Mouse (Mus musculus) MEL (cell line): ENCODE data around the gene Cox8c.

Experiments used
- CHD2 ChIP-seq: IDR thresholded peaks from 2 replicates; pipeline ENCODE4 v1.6.1; 2011; ENCODE audit warnings: low read length, improper control_type of control experiment
- CTCF ChIP-seq, 3 experiments: IDR thresholded peaks in 2 of 3; conservative IDR thresholded peaks in 1 of 3; 2 replicates each; pipeline ENCODE4 v1.5.1; 2011 to 2012; ENCODE audit warnings: low read length in 3 of 3, low read depth in 2 of 3, mild to moderate bottlenecking in 2 of 3, improper control_type of control experiment in 1 of 3, inconsistent platforms in 1 of 3, mixed read lengths in 1 of 3, moderate library complexity in 1 of 3; ENCODE audit not compliant: control insufficient read depth in 1 of 3, insufficient read depth in 1 of 3, poor library complexity in 1 of 3, severe bottlenecking in 1 of 3
- ETS1 ChIP-seq: IDR thresholded peaks from 2 replicates; pipeline ENCODE4 v1.6.1; 2012; ENCODE audit warnings: low read depth, mild to moderate bottlenecking, inconsistent platforms, low read length, improper control_type of control experiment, moderate library complexity
- MAX ChIP-seq: IDR thresholded peaks from 2 replicates; pipeline ENCODE4 v1.6.1; 2011; ENCODE audit warnings: low read length, improper control_type of control experiment
- NRF1 ChIP-seq: IDR thresholded peaks from 2 replicates; pipeline ENCODE4 v1.6.1; 2014; ENCODE audit warnings: low read depth, mild to moderate bottlenecking, inconsistent platforms, low read length, improper control_type of control experiment, moderate library complexity; ENCODE audit not compliant: poor library complexity, insufficient read depth, severe bottlenecking
- POLR2A ChIP-seq, 2 experiments: IDR thresholded peaks; 2 replicates each; pipeline ENCODE4 v1.6.1; 2011 to 2012; ENCODE audit warnings: low read length in 2 of 2, mild to moderate bottlenecking in 2 of 2, control low read depth in 1 of 2, improper control_type of control experiment in 1 of 2, low read depth in 1 of 2, moderate library complexity in 1 of 2; ENCODE audit not compliant: control insufficient read depth in 1 of 2, insufficient read depth in 1 of 2, poor library complexity in 1 of 2

DNA sequence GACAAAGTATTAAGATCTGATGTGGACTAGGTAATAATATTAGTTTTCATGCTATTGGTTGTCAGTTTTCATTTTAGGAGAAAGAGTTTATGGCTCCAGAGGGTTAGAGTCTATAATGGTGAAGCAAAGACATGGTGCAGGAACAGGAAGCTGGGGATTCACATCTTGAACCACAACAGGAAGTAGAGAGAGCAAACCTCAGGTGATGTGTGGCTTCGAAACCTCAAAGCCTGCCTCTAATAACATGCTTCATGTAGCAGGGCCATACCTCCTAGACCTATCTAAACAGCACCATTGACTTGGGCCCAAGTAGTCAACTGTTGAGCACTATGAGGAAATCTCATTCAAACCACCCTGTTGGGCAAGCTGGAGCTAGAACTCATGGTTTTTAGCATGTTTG is 46.5 kb downstream of the Cox8c start:
- TF ChIP-seq MAX: no peak
- no peak for TF ChIP-seq CTCF (IDR thresholded peaks at IDR 0.05 in 2 of 3, conservative IDR thresholded peaks at IDR 0.05 in 1 of 3; ENCODE audit: control insufficient read depth in 1 of 3, insufficient read depth in 1 of 3, low read depth in 2 of 3, low read length in 3 of 3, poor library complexity in 1 of 3, severe bottlenecking in 1 of 3)
- TF ChIP-seq NRF1: no peak
- no peak for TF ChIP-seq POLR2A (IDR thresholded peaks at IDR 0.05; ENCODE audit: control insufficient read depth in 1 of 2, insufficient read depth in 1 of 2, low read depth in 1 of 2, low read length in 2 of 2, poor library complexity in 1 of 2)
- TF ChIP-seq CHD2: no peak
- TF ChIP-seq ETS1: no peak
